Mouse (Mus musculus) liver, postnatal 0 days (tissue): ENCODE results near the gene Palm3.

Experiments used
- CTCF ChIP-seq: sonication (generic); IDR thresholded peaks from 2 replicates; pipeline ENCODE4 v1.5.1; 2016; ENCODE audit warnings: antibody characterized with exemption, low read depth
- EP300 ChIP-seq: IDR thresholded peaks from 2 replicates; pipeline ENCODE4 v1.6.1; 2016; ENCODE audit warnings: antibody characterized with exemption, low read depth, mild to moderate bottlenecking

DNA sequence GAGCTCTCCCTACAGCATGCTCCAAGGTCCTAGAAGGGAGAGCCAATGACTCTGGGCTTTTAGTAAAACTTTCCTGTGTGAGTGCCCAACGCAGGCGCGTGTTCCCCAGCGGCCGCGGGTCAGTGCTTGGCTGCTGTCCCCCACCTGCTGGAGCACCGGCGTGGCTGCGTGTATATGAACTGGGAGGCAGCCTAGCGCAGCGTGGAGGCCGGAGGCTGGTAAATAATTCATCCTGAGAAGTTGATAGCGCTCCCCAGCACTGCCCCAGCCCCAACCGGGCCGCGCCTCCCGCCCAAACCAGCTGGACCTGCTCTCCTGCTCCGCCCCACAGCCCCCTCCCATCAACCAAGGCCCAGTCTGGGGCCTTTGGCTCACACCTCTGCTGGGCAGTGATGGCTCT is at the start of gene Palm3:
- TF ChIP-seq CTCF (no peak), EP300 (no peak)
